Mouse (Mus musculus) embryonic facial prominence, embryonic 13.5 days (tissue): ENCODE data around the gene Celf2. TPM values are rescaled to one million over a fixed set of nuclear protein-coding genes. Genes with fewer than 3 reads are reported as not detected.

Source experiments
- ATAC-seq: fragments of 200-750 bp; cut with Nextera tagmentation; 2 replicates; pipeline ENCODE4 v1.8.0; 2017; ENCODE audit warnings: low read depth; ENCODE audit not compliant: insufficient number of reproducible peaks, insufficient read depth, low FRiP score, low TSS enrichment
- H3K27ac ChIP-seq: fragments of 300-500 bp; sonication (generic); 2 replicates; pipeline ENCODE4 v1.5.1; 2015; ENCODE audit warnings: moderate library complexity, mild to moderate bottlenecking, inconsistent platforms
- H3K27me3 ChIP-seq: fragments of 300-500 bp; sonication (generic); 2 replicates; pipeline ENCODE4 v1.6.1; 2015; ENCODE audit warnings: mild to moderate bottlenecking, inconsistent platforms
- H3K36me3 ChIP-seq: fragments of 300-500 bp; sonication (generic); 2 replicates; pipeline ENCODE4 v1.6.1; 2015; ENCODE audit warnings: mild to moderate bottlenecking, inconsistent platforms
- H3K4me1 ChIP-seq: fragments of 300-500 bp; sonication (generic); 2 replicates; pipeline ENCODE4 v1.6.1; 2015; ENCODE audit warnings: inconsistent platforms
- H3K4me2 ChIP-seq: fragments of 300-500 bp; sonication (generic); 2 replicates; pipeline ENCODE4 v1.6.1; 2015; ENCODE audit warnings: moderate library complexity, mild to moderate bottlenecking, inconsistent platforms
- H3K4me3 ChIP-seq: fragments of 300-500 bp; sonication (generic); 2 replicates; pipeline ENCODE4 v1.5.1; 2015; ENCODE audit warnings: mild to moderate bottlenecking, inconsistent platforms
- H3K9ac ChIP-seq: fragments of 300-500 bp; sonication (generic); 2 replicates; pipeline ENCODE4 v1.6.1; 2015; ENCODE audit warnings: mild to moderate bottlenecking, inconsistent platforms
- H3K9me3 ChIP-seq: fragments of 300-500 bp; sonication (generic); 2 replicates; pipeline ENCODE4 v1.6.1; 2016; ENCODE audit warnings: inconsistent platforms
- WGBS: fragments of 180-500 bp; shearing (Covaris S2); methylation state at CpG from one replicate; pipeline ENCODE4 v1.1.7; 2015; ENCODE audit warnings: mixed read lengths; 5-methylcytosine and 5-hydroxymethylcytosine counted together
- polyA plus RNA-seq: library from polyadenylated mRNA; unstranded; fragments of >200 nt; fragmentation: Nextera tagmentation; extraction: Ambion mirVana; gene quantifications from 2 replicates; pipeline ENCODE4 v1.2.1, GENCODE M21; 2015

Celf2 gene
- polyA plus RNA-seq, 1 experiment from 2014 or later = 43.6 TPM

DNA sequence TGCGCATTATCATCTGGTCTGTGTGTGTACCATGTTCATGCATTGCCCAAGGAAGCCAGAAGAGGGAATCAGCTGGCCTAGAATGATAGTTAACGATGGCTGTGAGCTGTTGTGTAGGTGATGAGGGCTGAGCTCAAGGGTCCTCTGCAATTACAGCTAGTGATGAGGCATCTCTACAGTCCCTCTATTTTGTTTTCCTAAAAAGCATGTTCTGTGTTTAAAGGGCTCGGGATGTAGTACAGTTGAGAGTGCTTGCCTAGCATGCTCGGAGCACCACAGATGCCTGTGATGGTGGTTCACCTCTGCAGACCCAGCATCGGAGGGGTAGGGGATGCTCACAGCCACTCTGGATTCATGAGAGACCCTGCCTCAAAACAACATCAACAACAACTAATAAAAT is 416.7 kb downstream of the Celf2 start:
- Histone ChIP-seq H3K27ac (no peak overlapping the region), H3K9me3 (no peaks in the 10 kb centered on the region), H3K27me3 (no peaks in the 10 kb centered on the region), H3K4me1 (peaks cover 14% of the 10 kb centered on the region), H3K36me3 (no peaks in the 10 kb centered on the region), H3K4me3 (no peak overlapping the region), H3K9ac (no peak overlapping the region), H3K4me2 (no peak overlapping the region)
- no peak for ATAC-seq
- WGBS = 91% methylated on average over 5 of the region's 5 CpGs

DNA sequence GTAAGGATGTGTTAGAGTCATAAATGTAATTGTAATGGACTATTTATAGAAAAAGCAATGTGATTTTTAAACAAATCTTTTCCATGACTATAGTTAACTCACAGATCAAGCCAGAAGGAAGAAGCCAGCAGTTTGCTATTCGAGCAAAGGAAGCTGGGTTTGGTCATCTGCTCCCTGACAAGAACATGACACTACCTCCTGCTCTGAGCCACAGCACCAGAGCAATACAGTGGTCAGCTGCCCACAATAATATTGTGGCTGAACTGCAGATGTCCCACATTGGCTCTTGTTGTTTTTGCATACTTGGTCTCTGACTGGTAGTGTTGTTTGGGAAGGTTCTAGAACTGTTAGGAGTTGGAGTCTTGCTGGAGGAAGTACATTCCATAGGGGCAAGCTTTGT is 418.9 kb downstream of the Celf2 start:
- no peak for ATAC-seq
- H3K9me3 ChIP-seq = no peaks in the 10 kb centered on the region
- no peak overlapping the region for H3K9ac ChIP-seq
- WGBS = 67% methylated on average over 1 of the region's 1 CpGs
- no peaks in the 10 kb centered on the region for H3K27me3 ChIP-seq
- no peak overlapping the region for H3K27ac ChIP-seq
- H3K4me2 ChIP-seq = no peak overlapping the region
- no peak overlapping the region for H3K4me3 ChIP-seq
- peaks cover 14% of the 10 kb centered on the region for H3K4me1 ChIP-seq
- no peaks in the 10 kb centered on the region for H3K36me3 ChIP-seq

DNA sequence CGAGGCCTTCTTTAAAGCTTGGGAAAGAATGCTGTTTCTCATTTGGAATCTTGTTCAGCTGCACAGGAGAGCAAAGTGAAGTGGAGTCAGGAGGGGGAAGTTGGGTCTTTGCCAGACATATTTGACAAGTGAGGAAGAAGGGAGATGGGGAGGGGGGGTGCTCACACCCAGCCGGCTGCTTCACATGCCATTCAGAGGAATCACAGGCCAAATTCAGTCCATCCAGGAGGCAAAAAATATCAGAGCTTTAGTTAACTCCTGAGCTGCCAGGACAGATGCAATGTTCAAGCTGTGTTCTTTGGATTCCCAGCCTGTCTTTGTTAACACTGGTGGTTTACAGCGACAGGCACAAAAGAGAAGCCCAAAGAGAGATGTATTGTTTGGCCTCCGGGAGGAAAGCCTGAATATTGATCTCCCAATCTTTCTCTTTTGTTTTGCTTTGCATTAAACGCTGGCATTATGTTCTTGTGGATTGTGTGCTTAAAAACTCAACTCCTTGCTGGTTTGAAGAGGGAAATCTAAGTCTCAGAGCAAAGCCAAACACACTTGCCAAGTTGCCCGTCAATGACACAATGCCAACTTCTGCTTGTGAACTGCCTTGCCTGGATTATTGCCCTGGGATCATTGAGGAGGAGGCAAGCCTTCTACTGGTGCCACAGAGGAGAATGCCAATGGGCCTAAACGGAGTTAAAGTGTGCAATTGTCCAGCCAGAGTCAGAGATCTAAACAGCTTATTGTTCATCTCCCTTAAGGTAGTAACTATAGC is 420.1 kb downstream of the Celf2 start:
- Histone ChIP-seq H3K4me2 (0 out of 2 replicates have a peak overlapping the region, but pooled peaks have one; percentile 0), H3K9me3 (no peaks in the 10 kb centered on the region), H3K9ac (no peak overlapping the region), H3K36me3 (no peaks in the 10 kb centered on the region), H3K4me1 (peaks cover 14% of the 10 kb centered on the region), H3K27me3 (no peaks in the 10 kb centered on the region), H3K4me3 (no peak overlapping the region), H3K27ac (peak overlapping the region; percentile 62)
- WGBS = 15% methylated on average over 7 of the region's 7 CpGs
- no peak for ATAC-seq

DNA sequence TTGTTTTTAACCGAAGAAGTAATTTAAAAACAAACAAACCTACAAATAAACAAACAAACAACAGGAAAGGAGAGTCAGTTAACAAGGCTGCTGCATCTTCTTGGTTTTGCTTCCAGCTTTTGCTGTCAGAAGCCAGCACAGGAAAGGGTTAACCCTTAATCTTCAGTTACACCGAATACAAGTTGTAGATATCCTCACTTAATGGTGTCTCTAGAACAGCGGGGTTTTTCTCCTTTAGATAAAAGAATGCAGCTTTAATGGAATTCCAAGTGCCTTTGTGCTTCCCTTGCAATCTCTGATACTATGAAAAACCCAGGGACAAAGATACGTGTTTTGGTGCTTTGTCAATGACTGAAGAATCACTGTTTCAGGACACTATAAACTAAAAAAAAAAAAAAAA is 420.8 kb downstream of the Celf2 start:
- H3K27me3 ChIP-seq = no peaks in the 10 kb centered on the region
- H3K9ac ChIP-seq = no peak overlapping the region
- WGBS = 23% methylated on average over 4 of the region's 4 CpGs
- no peak for ATAC-seq
- no peak overlapping the region for H3K4me3 ChIP-seq
- H3K27ac ChIP-seq = no peak overlapping the region
- no peaks in the 10 kb centered on the region for H3K9me3 ChIP-seq
- no peak overlapping the region for H3K4me2 ChIP-seq
- H3K4me1 ChIP-seq = peaks cover 14% of the 10 kb centered on the region
- H3K36me3 ChIP-seq = no peaks in the 10 kb centered on the region

DNA sequence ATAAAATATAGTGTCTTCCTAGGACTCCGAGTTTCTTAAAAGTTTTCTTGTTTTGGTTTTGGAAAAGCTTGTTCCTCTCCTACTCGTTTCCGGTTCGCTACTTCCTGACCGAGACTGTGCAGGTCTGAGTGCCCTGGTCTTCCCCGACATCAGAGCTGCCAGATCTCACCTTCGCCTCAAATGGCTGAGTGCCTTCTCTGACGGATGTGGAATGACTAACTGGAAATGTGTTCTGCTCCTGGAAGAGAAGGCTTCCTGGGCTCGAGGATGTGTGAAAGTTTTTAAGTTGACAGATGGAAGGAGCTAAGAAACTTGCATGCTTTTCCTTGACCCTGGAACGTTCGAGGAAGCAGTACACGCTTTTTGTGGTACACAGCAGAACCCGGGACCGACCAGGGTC is 421.9 kb downstream of the Celf2 start:
- ATAC-seq = no peak
- H3K4me3 ChIP-seq = no peak overlapping the region
- peaks cover 14% of the 10 kb centered on the region for H3K4me1 ChIP-seq
- H3K9me3 ChIP-seq = no peaks in the 10 kb centered on the region
- H3K27ac ChIP-seq = no peak overlapping the region
- no peak overlapping the region for H3K4me2 ChIP-seq
- 78% methylated on average over 14 of the region's 14 CpGs for WGBS
- H3K9ac ChIP-seq = no peak overlapping the region
- H3K27me3 ChIP-seq = no peaks in the 10 kb centered on the region
- no peaks in the 10 kb centered on the region for H3K36me3 ChIP-seq

DNA sequence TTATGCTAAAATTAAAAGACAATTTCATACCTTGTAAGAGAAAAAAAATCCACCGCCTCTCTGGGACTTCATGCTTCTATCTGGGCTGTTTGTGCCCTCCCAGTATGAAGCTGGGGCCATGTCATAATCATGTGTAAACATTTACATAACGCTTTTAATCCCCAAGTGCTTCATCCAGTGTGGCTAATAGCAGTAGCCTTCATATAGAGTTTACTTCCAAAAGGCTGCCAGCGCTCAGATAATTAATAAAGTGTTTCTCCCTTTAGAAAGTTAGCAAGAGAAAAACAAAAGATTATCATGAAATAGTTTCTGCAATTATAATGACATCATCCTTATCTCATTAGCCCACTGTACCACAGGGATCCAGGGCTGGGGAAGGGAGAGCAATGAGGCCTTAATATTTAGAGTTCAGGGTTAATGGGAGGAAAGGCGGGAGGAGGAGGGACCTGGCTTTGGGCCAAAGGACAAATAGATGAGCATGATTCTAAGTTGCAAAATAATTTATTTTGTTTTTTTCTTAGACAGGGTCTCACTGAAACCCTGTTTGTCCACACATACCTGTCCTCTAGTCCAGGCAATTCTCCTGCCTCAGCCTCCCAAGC is 425.8 kb downstream of the Celf2 start:
- WGBS = 87% methylated on average over 4 of the region's 4 CpGs
- H3K9ac ChIP-seq = no peak overlapping the region
- H3K36me3 ChIP-seq = no peaks in the 10 kb centered on the region
- H3K27ac ChIP-seq = no peak overlapping the region
- no peaks in the 10 kb centered on the region for H3K9me3 ChIP-seq
- no peak for ATAC-seq
- no peaks in the 10 kb centered on the region for H3K27me3 ChIP-seq
- H3K4me1 ChIP-seq = peaks cover 23% of the 10 kb centered on the region
- no peak overlapping the region for H3K4me2 ChIP-seq
- H3K4me3 ChIP-seq = no peak overlapping the region

DNA sequence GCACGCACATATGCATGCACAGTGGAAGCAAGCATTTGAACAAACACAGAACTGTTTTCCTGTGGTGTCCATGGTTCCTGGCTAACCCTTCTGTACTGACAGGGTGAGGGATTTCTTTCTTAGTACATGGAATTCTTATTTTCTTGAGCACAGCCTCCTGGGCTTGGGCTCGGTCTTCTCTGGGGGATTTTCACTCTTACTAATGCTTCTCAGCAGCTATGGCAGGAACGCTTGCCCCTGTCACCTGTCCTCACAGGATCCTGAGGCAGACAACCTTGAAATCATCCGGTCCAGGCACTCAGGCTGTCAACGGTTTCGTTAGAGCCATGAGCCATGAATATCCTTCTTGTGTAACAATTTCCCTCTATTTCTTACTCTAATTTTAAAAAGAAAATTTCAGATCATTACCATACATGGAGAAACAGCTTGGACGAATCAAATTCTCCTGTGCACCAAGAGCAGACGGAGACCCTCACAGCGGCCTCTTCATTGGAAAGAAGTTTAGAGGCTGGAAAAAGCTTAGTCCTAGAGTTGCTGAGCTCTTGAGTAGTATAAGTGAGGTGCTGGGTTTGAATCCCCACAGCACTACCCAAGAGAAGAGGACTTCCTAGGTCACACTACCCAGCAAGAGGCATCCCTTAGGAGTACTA is 426.9 kb downstream of the Celf2 start:
- Histone ChIP-seq H3K27me3 (no peaks in the 10 kb centered on the region), H3K9me3 (no peaks in the 10 kb centered on the region), H3K4me3 (no peak overlapping the region), H3K9ac (no peak overlapping the region), H3K4me2 (no peak overlapping the region), H3K36me3 (0 out of 2 replicates have a peak, but pooled peaks cover under 1% of the 10 kb centered on the region), H3K4me1 (peaks cover 21% of the 10 kb centered on the region), H3K27ac (no peak overlapping the region)
- WGBS = 63% methylated on average over 9 of the region's 9 CpGs
- no peak for ATAC-seq

DNA sequence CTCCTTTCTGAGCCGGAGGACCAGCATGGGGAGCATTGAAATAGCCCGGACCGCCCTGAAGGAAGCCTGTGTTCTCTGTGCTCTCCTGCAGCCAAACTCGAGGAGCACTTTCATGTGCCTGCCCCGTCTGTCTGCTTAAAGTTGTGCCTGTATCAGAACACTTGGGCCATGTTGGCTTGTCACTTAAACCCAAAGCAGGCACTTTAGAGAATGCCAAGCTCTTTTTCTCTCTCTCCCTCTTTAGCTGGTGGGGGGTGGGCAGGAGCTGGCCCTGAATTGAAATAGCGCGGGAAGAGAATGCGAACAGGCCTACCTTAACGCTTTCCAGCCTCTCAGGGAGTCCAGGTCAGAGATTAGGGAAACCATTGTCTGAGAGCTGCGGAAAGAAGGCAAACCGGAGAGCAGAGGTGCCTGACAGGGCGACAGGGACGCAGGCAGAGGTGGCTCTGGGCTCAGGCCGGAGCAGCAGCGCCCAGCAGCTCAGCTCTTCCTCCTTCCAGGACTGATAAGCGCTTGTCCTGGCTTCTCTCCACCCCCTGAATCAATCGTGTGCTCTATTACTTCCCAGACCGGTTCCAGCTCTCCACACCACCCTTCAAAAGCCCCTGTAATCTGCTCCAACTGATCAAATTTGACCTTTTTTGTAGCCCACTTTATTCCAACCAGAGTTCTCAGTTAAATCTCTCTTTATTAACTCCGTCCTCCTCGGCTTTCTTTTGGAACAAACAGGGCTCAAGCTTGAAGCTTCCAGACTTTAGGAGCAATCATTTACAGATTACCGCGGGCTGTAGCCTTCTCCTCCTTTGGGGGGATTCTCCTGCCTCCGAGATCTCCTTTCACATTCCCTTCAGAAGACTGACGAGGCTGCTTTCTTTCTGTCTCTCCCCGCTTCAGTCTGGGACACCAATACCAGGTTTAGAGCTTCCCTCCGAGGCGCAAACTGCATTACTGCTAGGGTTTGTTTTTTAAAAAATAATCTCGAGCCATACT is 428.3 kb downstream of the Celf2 start:
- Histone ChIP-seq H3K4me1 (peaks cover 21% of the 10 kb centered on the region), H3K27me3 (no peaks in the 10 kb centered on the region), H3K27ac (peak overlapping the region; percentile 55), H3K4me2 (peak overlapping the region; percentile 61), H3K4me3 (peak overlapping the region; percentile 32), H3K9ac (peak overlapping the region; percentile 68), H3K36me3 (peaks cover 4% of the 10 kb centered on the region; the same call in 1 of the 2 replicates), H3K9me3 (peaks cover 5% of the 10 kb centered on the region; the same call in 1 of the 2 replicates)
- 5% methylated on average over 28 of the region's 28 CpGs for WGBS
- no peak for ATAC-seq

DNA sequence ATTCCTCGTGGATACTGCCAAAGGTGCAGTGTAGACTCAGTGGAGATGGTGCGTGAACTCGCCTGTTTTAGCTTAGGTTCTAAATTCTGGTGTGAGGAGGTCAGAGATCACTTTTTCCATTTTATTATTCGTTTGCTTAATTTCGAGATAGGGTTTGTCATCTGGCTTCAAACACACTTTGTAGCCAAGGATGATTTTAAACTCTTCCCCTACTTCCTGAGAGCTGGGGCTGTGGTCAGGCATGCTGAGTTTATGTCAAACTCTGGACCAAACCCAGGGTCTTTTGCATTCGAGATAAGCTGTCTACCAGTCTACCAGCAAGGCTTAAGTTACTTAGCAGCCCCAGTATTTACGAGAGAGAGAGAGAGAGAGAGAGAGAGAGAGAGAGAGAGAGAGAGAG is 429.3 kb downstream of the Celf2 start:
- H3K4me2 ChIP-seq = no peak overlapping the region
- 74% methylated on average over 7 of the region's 7 CpGs for WGBS
- no peaks in the 10 kb centered on the region for H3K27me3 ChIP-seq
- no peak for ATAC-seq
- H3K4me1 ChIP-seq = peaks cover 21% of the 10 kb centered on the region
- no peak overlapping the region for H3K27ac ChIP-seq
- H3K9me3 ChIP-seq = peaks cover 8% of the 10 kb centered on the region; the same call in 1 of the 2 replicates
- H3K4me3 ChIP-seq = no peak overlapping the region
- peaks cover 4% of the 10 kb centered on the region; the same call in 1 of the 2 replicates for H3K36me3 ChIP-seq
- H3K9ac ChIP-seq = no peak overlapping the region

DNA sequence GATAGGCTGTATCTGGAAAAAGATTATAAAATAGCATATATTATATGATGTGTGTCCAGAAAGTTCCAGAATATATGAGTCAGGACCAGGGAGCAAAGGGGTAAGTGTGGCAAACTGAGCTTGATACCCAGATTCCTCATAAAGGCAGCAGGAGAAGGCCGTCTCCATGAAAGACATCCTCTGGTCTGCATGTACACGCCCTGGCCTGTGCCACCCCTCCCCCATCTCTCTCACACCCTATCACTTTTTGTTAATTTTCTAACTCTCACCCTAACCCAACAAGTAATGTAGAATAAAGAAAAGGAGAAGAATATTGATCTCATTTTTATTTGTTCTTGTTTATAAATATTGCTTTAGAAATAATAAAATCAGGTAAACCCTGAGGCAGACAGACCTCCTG is 430.0 kb downstream of the Celf2 start:
- peaks cover 8% of the 10 kb centered on the region; the same call in 1 of the 2 replicates for H3K9me3 ChIP-seq
- no peak overlapping the region for H3K4me2 ChIP-seq
- H3K4me1 ChIP-seq = peaks cover 21% of the 10 kb centered on the region
- peaks cover 4% of the 10 kb centered on the region; the same call in 1 of the 2 replicates for H3K36me3 ChIP-seq
- H3K27me3 ChIP-seq = no peaks in the 10 kb centered on the region
- no peak for ATAC-seq
- H3K4me3 ChIP-seq = no peak overlapping the region
- H3K9ac ChIP-seq = no peak overlapping the region
- 79% methylated on average over 2 of the region's 2 CpGs for WGBS
- H3K27ac ChIP-seq = no peak overlapping the region

DNA sequence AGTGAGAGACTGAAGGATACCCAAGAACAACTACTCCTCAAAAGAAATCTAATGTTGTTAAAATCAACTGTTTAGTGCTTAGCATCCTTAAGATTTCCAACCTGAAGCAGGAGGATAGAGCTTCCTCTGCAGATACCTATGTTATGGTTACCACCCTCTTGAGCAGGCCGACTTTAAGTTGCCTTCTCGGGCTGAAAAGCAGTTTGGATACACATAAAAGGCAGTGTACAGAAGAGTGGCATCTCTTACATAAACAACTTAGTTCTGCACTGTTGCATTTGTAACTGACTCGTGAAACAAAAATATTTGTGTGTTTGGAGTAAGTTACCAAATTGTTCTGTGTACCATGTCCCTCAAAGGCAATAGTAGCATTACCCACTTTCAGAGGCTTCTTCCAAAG is 435.6 kb downstream of the Celf2 start:
- 66% methylated on average over 3 of the region's 3 CpGs for WGBS
- no peaks in the 10 kb centered on the region for H3K27me3 ChIP-seq

More for the DNA sequence above, 435.6 kb downstream of the Celf2 start:
- Histone ChIP-seq H3K4me3 (no peak overlapping the region), H3K4me1 (no peaks in the 10 kb centered on the region), H3K4me2 (no peak overlapping the region), H3K36me3 (peaks cover 4% of the 10 kb centered on the region; the same call in 1 of the 2 replicates), H3K27ac (no peak overlapping the region), H3K9ac (no peak overlapping the region), H3K9me3 (peaks cover 8% of the 10 kb centered on the region; the same call in 1 of the 2 replicates)
- no peak for ATAC-seq
